Mouse (Mus musculus) heart, embryonic 14.5 days (tissue): ENCODE measurements around the gene Hyou1. TPM values are rescaled to one million over a fixed set of nuclear protein-coding genes. Genes with fewer than 3 reads are reported as not detected.
A peak's percentile ranks its signal among the peaks of the same experiment; 100 is the strongest.
"Not testable (repeated sequence)": the region's sequence is repeated elsewhere in the genome, so short reads cannot be mapped to it uniquely, and the experiment has no call there.

ENCODE experiments used
- ATAC-seq: fragments of 200-750 bp; cut with Nextera tagmentation; 2 replicates; pipeline ENCODE4 v1.8.0; 2017; ENCODE audit warnings: low read depth, moderate TSS enrichment; ENCODE audit not compliant: insufficient number of reproducible peaks, insufficient read depth, low FRiP score
- H3K27ac ChIP-seq, 2 experiments: fragments of 200-500 bp in 1 of 2; fragments of 300-500 bp in 1 of 2; sonication (generic) in 1 of 2; replicated peaks in 1 of 2; 2 replicates each; pipeline ENCODE4 v1.5.1; 2012 to 2014; ENCODE audit warnings: low read depth in 2 of 2, low read length in 2 of 2, control low read depth in 1 of 2, mild to moderate bottlenecking in 1 of 2, mixed read lengths in 1 of 2; ENCODE audit not compliant: control insufficient read depth in 1 of 2, insufficient read depth in 1 of 2
- H3K27me3 ChIP-seq: fragments of 300-500 bp; sonication (generic); 2 replicates; pipeline ENCODE4 v1.6.1; 2014; ENCODE audit warnings: mild to moderate bottlenecking, low read length, control low read depth; ENCODE audit not compliant: control insufficient read depth, insufficient read depth
- H3K36me3 ChIP-seq: fragments of 300-500 bp; sonication (generic); 2 replicates; pipeline ENCODE4 v1.6.1; 2014; ENCODE audit warnings: mild to moderate bottlenecking, control low read depth, low read length, mixed read lengths; ENCODE audit not compliant: control insufficient read depth, insufficient read depth
- H3K4me1 ChIP-seq, 2 experiments: fragments of 200-500 bp in 1 of 2; fragments of 300-500 bp in 1 of 2; sonication (generic) in 1 of 2; 2 replicates each; pipeline ENCODE4 v1.6.1; 2012 to 2014; ENCODE audit warnings: low read length in 2 of 2, control low read depth in 1 of 2, mixed read lengths in 1 of 2; ENCODE audit not compliant: control insufficient read depth in 2 of 2, insufficient read depth in 2 of 2
- H3K4me2 ChIP-seq: fragments of 300-500 bp; sonication (generic); 2 replicates; pipeline ENCODE4 v1.6.1; 2014; ENCODE audit warnings: mild to moderate bottlenecking, low read length
- H3K4me3 ChIP-seq, 2 experiments: fragments of 200-500 bp in 1 of 2; fragments of 300-500 bp in 1 of 2; sonication (generic) in 1 of 2; 2 replicates each; pipeline ENCODE4 v1.5.1; 2012 to 2014; ENCODE audit warnings: low read length in 2 of 2, mild to moderate bottlenecking in 2 of 2, control low read depth in 1 of 2, low read depth in 1 of 2, moderate library complexity in 1 of 2; ENCODE audit not compliant: control insufficient read depth in 1 of 2, insufficient read depth in 1 of 2
- H3K9ac ChIP-seq: fragments of 300-500 bp; sonication (generic); 2 replicates; pipeline ENCODE4 v1.6.1; 2014; ENCODE audit warnings: mild to moderate bottlenecking, low read length
- H3K9me3 ChIP-seq: fragments of 300-500 bp; sonication (generic); 2 replicates; pipeline ENCODE4 v1.6.1; 2016; ENCODE audit warnings: low read length, control low read depth; ENCODE audit not compliant: control insufficient read depth
- WGBS: fragments of 180-500 bp; shearing (Covaris S2); extraction: QIAGEN DNeasy Blood & Tissue Kit; methylation state at CpG from one replicate; pipeline ENCODE4 v1.1.7; 2014; 5-methylcytosine and 5-hydroxymethylcytosine counted together
- polyA plus RNA-seq: library from polyadenylated mRNA; unstranded; fragments of >200 nt; fragmentation: Nextera tagmentation; extraction: Ambion mirVana; gene quantifications from 2 replicates; pipeline ENCODE4 v1.2.1, GENCODE M21; 2014

Hyou1 gene
- polyA plus RNA-seq, 1 experiment from 2014 or later: 12.7 TPM

- Histone ChIP-seq H3K27ac (peak within 1 kb of the TSS; percentile 94 to 97), H3K36me3 (peaks cover 72% of the 10 kb centered on the region), H3K4me3 (peak within 1 kb of the TSS; percentile 85 to 87), H3K27me3 (no peaks in the 10 kb centered on the region), H3K4me2 (peak within 1 kb of the TSS; percentile 86), H3K9ac (peak within 1 kb of the TSS; percentile 91), H3K4me1 (0 out of 4 replicates have a peak, but pooled peaks cover 0 to 4% of the 10 kb centered on the region in 2 experiments), H3K9me3 (no peaks in the 10 kb centered on the region)
- under 1% methylated on average over 51 of the region's 51 CpGs for WGBS
- peak; percentile 93 for ATAC-seq
Observed at GRCm38 (mm10) chr9:44406906-44407751, 27.8 kb downstream of the Hyou1 start, which contains the start of the genes Rps25 and Trappc4. Rps25 (plus strand) TSS chr9:44407139. Trappc4 (minus strand) TSS chr9:44407600.

- WGBS: under 1% methylated on average over 24 of the region's 24 CpGs
- Histone ChIP-seq H3K9ac (peak overlapping the region; percentile 91), H3K36me3 (peaks cover 72% of the 10 kb centered on the region), H3K27ac (peak overlapping the region; percentile 94 to 97), H3K4me3 (peak overlapping the region; percentile 85 to 87), H3K27me3 (no peaks in the 10 kb centered on the region), H3K4me2 (peak overlapping the region; percentile 76), H3K4me1 (0 out of 4 replicates have a peak, but pooled peaks cover 0 to 4% of the 10 kb centered on the region in 2 experiments), H3K9me3 (no peaks in the 10 kb centered on the region)
- no peak for ATAC-seq
Observed at GRCm38 (mm10) chr9:44407752-44408097, 28.4 kb downstream of the Hyou1 start.

DNA sequence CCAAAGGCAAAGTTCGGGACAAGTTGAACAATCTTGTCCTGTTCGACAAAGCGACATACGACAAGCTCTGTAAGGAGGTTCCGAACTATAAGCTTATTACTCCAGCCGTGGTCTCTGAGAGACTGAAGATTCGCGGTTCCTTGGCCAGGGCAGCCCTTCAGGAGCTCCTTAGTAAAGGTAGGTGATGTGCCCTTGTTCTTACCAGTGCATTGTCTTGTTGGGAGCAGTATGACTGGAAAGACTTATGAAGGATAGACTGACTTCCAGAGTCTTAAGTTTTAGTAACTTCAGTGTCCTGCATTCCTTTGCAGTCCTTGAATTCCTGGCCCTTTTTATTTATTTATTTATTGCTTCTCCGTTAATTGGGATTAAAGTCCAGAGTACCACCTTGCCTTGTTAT lies 29.4 kb downstream of the Hyou1 start:
- H3K27me3 ChIP-seq, H3K27ac ChIP-seq, H3K9me3 ChIP-seq, ATAC-seq, H3K4me1 ChIP-seq: not testable (repeated sequence)
- H3K9ac ChIP-seq: peak overlapping the region; percentile 91
- H3K4me2 ChIP-seq: peak overlapping the region; percentile 76
- 81% methylated on average over 9 of the region's 9 CpGs for WGBS
- H3K4me3 ChIP-seq: peak overlapping the region; percentile 85 to 87; a peak in 3 of 4 replicates
- peaks cover 72% of the 10 kb centered on the region for H3K36me3 ChIP-seq

DNA sequence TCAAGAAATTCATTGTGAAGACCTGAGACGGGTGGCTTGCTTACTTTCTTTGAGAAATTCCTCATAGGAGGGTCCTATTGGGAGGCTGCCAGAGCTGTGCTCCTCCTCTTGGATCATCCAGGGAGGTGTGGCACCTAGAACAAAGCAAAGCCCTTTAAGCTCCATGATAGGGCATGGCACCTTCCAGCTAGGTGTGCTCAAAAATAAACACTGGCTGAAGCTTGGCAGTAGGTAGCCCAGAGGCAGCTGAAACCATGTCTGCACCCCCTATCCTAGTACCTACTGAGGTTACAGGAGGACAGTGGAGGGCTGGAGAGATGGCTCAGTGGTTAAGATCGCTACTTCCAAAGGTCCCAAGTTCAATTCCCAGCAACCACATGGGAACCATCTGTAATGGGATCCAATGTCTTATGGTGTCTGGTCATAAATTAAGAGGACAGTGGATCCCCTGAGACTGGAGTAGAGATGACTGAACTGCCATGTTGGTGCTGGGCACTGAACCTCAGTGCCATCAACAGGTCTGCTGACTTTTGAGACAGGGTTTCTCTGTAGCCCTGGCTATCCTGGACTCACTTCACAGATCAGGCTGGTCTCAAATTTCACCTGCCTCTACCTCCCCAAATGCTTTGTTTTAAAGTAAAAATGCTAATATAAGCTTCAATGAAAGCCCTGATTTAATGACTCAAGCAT lies 31.5 kb downstream of the Hyou1 start:
- Histone ChIP-seq H3K4me2 (no peak overlapping the region), H3K27ac (no peak overlapping the region), H3K27me3 (no peaks in the 10 kb centered on the region), H3K4me1 (0 out of 4 replicates have a peak, but pooled peaks cover 0 to 4% of the 10 kb centered on the region in 2 experiments), H3K4me3 (no peak overlapping the region), H3K9me3 (no peaks in the 10 kb centered on the region), H3K9ac (no peak overlapping the region), H3K36me3 (peaks cover 68% of the 10 kb centered on the region)
- WGBS: 88% methylated on average over 2 of the region's 2 CpGs
- ATAC-seq: no peak

GRCm38 (mm10) chr9:44411601-44412130 lies 32.4 kb downstream of the Hyou1 start:
- Histone ChIP-seq H3K27me3 (no peaks in the 10 kb centered on the region), H3K36me3 (peaks cover 75% of the 10 kb centered on the region), H3K9me3 (no peaks in the 10 kb centered on the region), H3K27ac (no peak overlapping the region), H3K4me3 (no peak overlapping the region), H3K4me2 (no peak overlapping the region), H3K9ac (no peak overlapping the region), H3K4me1 (peaks cover 0 to 8% of the 10 kb centered on the region in 2 experiments; a peak in 1 of 4 replicates)
- no peak for ATAC-seq
- WGBS: 81% methylated on average over 1 of the region's 1 CpGs

DNA sequence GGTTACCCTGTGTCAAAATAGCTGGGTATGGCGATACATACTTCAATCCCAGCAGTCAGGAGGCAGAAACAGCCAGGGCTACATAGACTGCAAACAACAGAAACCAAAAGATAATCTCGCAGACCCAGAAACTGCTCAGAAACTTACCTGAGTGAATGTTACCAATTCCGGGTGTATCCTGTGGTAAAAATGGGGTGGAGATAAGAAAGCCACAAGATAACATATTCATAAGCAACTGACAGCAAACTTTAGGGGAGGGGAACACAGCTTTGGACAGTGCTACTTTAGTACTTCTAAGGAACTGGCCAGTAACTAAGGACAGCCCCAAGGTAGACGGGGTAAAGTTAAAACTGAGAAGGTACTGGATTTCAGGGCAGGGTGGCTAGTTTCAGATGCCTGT lies 33.0 kb downstream of the Hyou1 start:
- Histone ChIP-seq H3K27ac (no peak overlapping the region), H3K36me3 (peaks cover 75% of the 10 kb centered on the region), H3K9ac (no peak overlapping the region), H3K4me3 (no peak overlapping the region), H3K27me3 (no peaks in the 10 kb centered on the region), H3K9me3 (no peaks in the 10 kb centered on the region), H3K4me1 (peaks cover 0 to 12% of the 10 kb centered on the region in 2 experiments; a peak in 2 of 4 replicates), H3K4me2 (no peak overlapping the region)
- WGBS: 76% methylated on average over 4 of the region's 4 CpGs
- ATAC-seq: no peak

DNA sequence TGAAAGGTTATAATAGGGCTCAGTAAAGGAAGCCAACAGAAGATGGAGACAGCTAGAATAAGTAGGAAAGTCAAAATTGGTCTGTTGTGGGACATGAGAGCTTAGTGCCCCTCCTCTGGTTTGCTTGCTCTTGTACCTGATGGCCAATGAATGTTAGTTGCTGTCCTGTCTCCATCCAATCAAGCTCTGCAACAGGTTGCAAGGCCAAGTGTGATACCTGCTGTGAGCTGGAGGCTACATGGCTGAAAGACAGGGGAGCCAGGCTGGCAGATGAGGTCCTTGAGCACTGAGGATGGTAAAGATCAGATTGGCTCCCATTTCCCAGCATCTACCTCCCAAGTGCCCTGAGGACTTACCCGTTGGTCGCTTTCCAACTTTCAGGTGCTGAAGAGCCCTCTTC lies 33.5 kb downstream of the Hyou1 start:
- no peaks in the 10 kb centered on the region for H3K27me3 ChIP-seq
- H3K36me3 ChIP-seq: peaks cover 75% of the 10 kb centered on the region
- no peak overlapping the region for H3K9ac ChIP-seq
- H3K4me1 ChIP-seq: peaks cover 0 to 13% of the 10 kb centered on the region in 2 experiments; a peak in 2 of 4 replicates
- WGBS: 74% methylated on average over 2 of the region's 2 CpGs
- H3K4me2 ChIP-seq: no peak overlapping the region
- no peak overlapping the region for H3K4me3 ChIP-seq
- H3K27ac ChIP-seq: no peak overlapping the region
- no peaks in the 10 kb centered on the region for H3K9me3 ChIP-seq
- ATAC-seq: no peak
